Mouse (Mus musculus) myocyte (in vitro differentiated cells): ENCODE results near the gene Naga.

ENCODE experiments used
- E2F4 ChIP-seq: IDR thresholded peaks from one replicate; pipeline ENCODE4 v1.6.1; 2011; ENCODE audit warnings: mild to moderate bottlenecking, control low read depth, moderate library complexity; ENCODE audit not compliant: insufficient read depth
- MAX ChIP-seq: IDR thresholded peaks from one replicate; pipeline ENCODE4 v1.6.1; 2011; ENCODE audit warnings: low read depth, mild to moderate bottlenecking, control low read depth
- MYOD1 ChIP-seq, 3 experiments: IDR thresholded peaks; one replicate each; pipeline ENCODE4 v1.6.1; 2011; ENCODE audit warnings: control low read depth in 2 of 3, low read depth in 2 of 3, mild to moderate bottlenecking in 2 of 3, moderate library complexity in 1 of 3; ENCODE audit not compliant: insufficient read length in 2 of 3, control insufficient read depth in 1 of 3
- POLR2A ChIP-seq: IDR thresholded peaks from one replicate; pipeline ENCODE4 v1.6.1; 2011; ENCODE audit warnings: low read depth, mild to moderate bottlenecking, control low read depth, moderate library complexity; ENCODE audit not compliant: insufficient read length
- POLR2AphosphoS2 ChIP-seq: IDR thresholded peaks from one replicate; pipeline ENCODE4 v1.6.1; 2011; ENCODE audit warnings: low read depth, control low read depth; ENCODE audit not compliant: insufficient read length
- TCF12 ChIP-seq: IDR thresholded peaks from one replicate; pipeline ENCODE4 v1.6.1; 2011; ENCODE audit warnings: mild to moderate bottlenecking, control low read depth; ENCODE audit not compliant: poor library complexity, insufficient read depth, severe bottlenecking
- USF1 ChIP-seq: IDR thresholded peaks from one replicate; pipeline ENCODE4 v1.6.1; 2011; ENCODE audit warnings: low read depth, mild to moderate bottlenecking, control low read depth, moderate library complexity

- TF ChIP-seq POLR2A, result no peak
- TF ChIP-seq POLR2AphosphoS2, result no peak
- TF ChIP-seq E2F4, result no peak
- no peak for TF ChIP-seq TCF12
- TF ChIP-seq MAX, result no peak
- no peak for TF ChIP-seq MYOD1 (IDR thresholded peaks at IDR 0.05; ENCODE audit: control insufficient read depth in 1 of 3, insufficient read length in 2 of 3, low read depth in 2 of 3)
- TF ChIP-seq USF1, result no peak
Measured at GRCm38 (mm10) chr15:82298764-82299561, 39.8 kb downstream of the Naga start, which contains the start of gene Wbp2nl.
